Mouse (Mus musculus): ENCODE measurements around the gene Nfib. TPM values are rescaled to one million over a fixed set of nuclear protein-coding genes. Genes with fewer than 3 reads are reported as not detected.

Nfib gene
- polyA plus RNA-seq, 1 experiment from 2014 or later, result 27.3 TPM

GRCm38 (mm10) chr4:82644797-82645196 is 60.8 kb downstream of the Nfib start:
- H3K27me3 ChIP-seq, result no peaks in the 10 kb centered on the region
- no peak for DNase-seq (ENCODE audit: low read depth, low spot score)
- ChIA-PET POLR2A (no interaction called here), CTCF (interaction anchor here (0.6 to 0.9 kb wide), 2 partner anchors 10 to 71 kb away, joined by 3 read pairs; no protein-coding TSS in a partner anchor)
- TF ChIP-seq CTCF (IDR thresholded peaks at IDR 0.05), result no peak
- in situ Hi-C loops (cut with MboI; ENCODE audit: low pct_unique_long_range_greater_than_20kb), result loop anchor here (10.0 kb wide), 1 partner anchor 190 kb away; no protein-coding TSS in a partner anchor
- ATAC-seq, result no peak

GRCm38 (mm10) chr4:82643734-82644085 is 61.8 kb downstream of the Nfib start:
- CTCF ChIA-PET, result interaction anchor here (0.6 to 2.4 kb wide), 9 partner anchors 11 to 199 kb away, joined by 3 to 10 read pairs (median 3); no protein-coding TSS in a partner anchor

GRCm38 (mm10) chr4:82643022-82643733 is 62.4 kb downstream of the Nfib start:
- TF ChIP-seq CTCF (IDR thresholded peaks at IDR 0.05), result peak; percentile 55
- CTCF ChIA-PET, result interaction anchor here (0.6 to 2.4 kb wide), 9 partner anchors 12 to 199 kb away, joined by 3 to 10 read pairs (median 3); no protein-coding TSS in a partner anchor
- POLR2A ChIA-PET, result no interaction called here
- H3K27me3 ChIP-seq, result no peaks in the 10 kb centered on the region
- in situ Hi-C loops (cut with MboI; ENCODE audit: low pct_unique_long_range_greater_than_20kb), result loop anchor here (10.0 kb wide), 1 partner anchor 192 kb away; no protein-coding TSS in a partner anchor
- DNase-seq (ENCODE audit: low read depth, low spot score) (no peak), ATAC-seq (peak; percentile 55)

More at GRCm38 (mm10) chr4:82643734-82644085, 61.8 kb downstream of the Nfib start:
- no peak for TF ChIP-seq CTCF (IDR thresholded peaks at IDR 0.05)
- H3K27me3 ChIP-seq, result no peaks in the 10 kb centered on the region
- POLR2A ChIA-PET, result no interaction called here
- ATAC-seq (peak; percentile 5), DNase-seq (ENCODE audit: low read depth, low spot score) (no peak)
- in situ Hi-C loops (cut with MboI; ENCODE audit: low pct_unique_long_range_greater_than_20kb), result loop anchor here (10.0 kb wide), 1 partner anchor 191 kb away; no protein-coding TSS in a partner anchor

GRCm38 (mm10) chr4:82641066-82641680 is 64.4 kb downstream of the Nfib start:
- peak; percentile 45 for ATAC-seq
- TF ChIP-seq CTCF (IDR thresholded peaks at IDR 0.05), result no peak
- ChIA-PET POLR2A (interaction anchor here (1.3 to 1.5 kb wide), 2 partner anchors 17 to 125 kb away, joined by 3 read pairs; no protein-coding TSS in a partner anchor), CTCF (interaction anchor here (1.3 kb wide), 1 partner anchor 18 kb away, joined by 3 read pairs; no protein-coding TSS in a partner anchor)
- no peaks in the 10 kb centered on the region for H3K27me3 ChIP-seq
- DNase-seq (ENCODE audit: low read depth, low spot score), result no peak
- in situ Hi-C loops (cut with MboI; ENCODE audit: low pct_unique_long_range_greater_than_20kb), result loop anchor here (10.0 kb wide), 1 partner anchor 194 kb away; no protein-coding TSS in a partner anchor

- CTCF ChIA-PET, result interaction anchor here (1.1 kb wide), 2 partner anchors 15 to 126 kb away, joined by 4 read pairs; no protein-coding TSS in a partner anchor
- in situ Hi-C loops (cut with MboI; ENCODE audit: low pct_unique_long_range_greater_than_20kb), result loop anchor here (5.0 to 10.0 kb wide), 3 partner anchors 124 to 547 kb away; no protein-coding TSS in a partner anchor
- ATAC-seq (no peak), DNase-seq (ENCODE audit: low read depth, low spot score) (no peak)
- TF ChIP-seq CTCF (IDR thresholded peaks at IDR 0.05), result no peak
- H3K27me3 ChIP-seq, result no peaks in the 10 kb centered on the region
- POLR2A ChIA-PET, result interaction anchor here (0.8 kb wide), 1 partner anchor 23 kb away, joined by 3 read pairs; no protein-coding TSS in a partner anchor
These were observed 67.3 kb downstream of the Nfib start for GRCm38 (mm10) chr4:82638251-82638650.

GRCm38 (mm10) chr4:82637633-82638032 is 67.9 kb downstream of the Nfib start:
- ATAC-seq, result peak; percentile 54
- POLR2A ChIA-PET, result interaction anchor here (0.8 kb wide), 1 partner anchor 23 kb away, joined by 3 read pairs; no protein-coding TSS in a partner anchor
- in situ Hi-C loops (cut with MboI; ENCODE audit: low pct_unique_long_range_greater_than_20kb), result loop anchor here (5.0 to 10.0 kb wide), 3 partner anchors 125 to 547 kb away; no protein-coding TSS in a partner anchor
- H3K27me3 ChIP-seq, result no peaks in the 10 kb centered on the region
- CTCF ChIA-PET, result interaction anchor here (1.1 to 1.4 kb wide), 3 partner anchors 12 to 127 kb away, joined by 4 read pairs; no protein-coding TSS in a partner anchor
- no peak for TF ChIP-seq CTCF (IDR thresholded peaks at IDR 0.05)
- no peak for DNase-seq (ENCODE audit: low read depth, low spot score)

- no peak for DNase-seq (ENCODE audit: low read depth, low spot score)
- no peaks in the 10 kb centered on the region for H3K27me3 ChIP-seq
- in situ Hi-C loops (cut with MboI; ENCODE audit: low pct_unique_long_range_greater_than_20kb), result loop anchor here (5.0 to 10.0 kb wide), 3 partner anchors 126 to 548 kb away; no protein-coding TSS in a partner anchor
- CTCF ChIA-PET, result interaction anchor here (0.6 to 1.4 kb wide), 2 partner anchors 11 to 22 kb away, joined by 3 to 4 read pairs; no protein-coding TSS in a partner anchor
- POLR2A ChIA-PET, result interaction anchor here (0.6 kb wide), 1 partner anchor 571 kb away, joined by 3 read pairs; no protein-coding TSS in a partner anchor
- no peak for ATAC-seq
- no peak for TF ChIP-seq CTCF (IDR thresholded peaks at IDR 0.05)
These were observed 68.9 kb downstream of the Nfib start for GRCm38 (mm10) chr4:82636658-82637057.

GRCm38 (mm10) chr4:82635881-82636280 is 69.7 kb downstream of the Nfib start:
- H3K27me3 ChIP-seq, result no peaks in the 10 kb centered on the region
- no peak for ATAC-seq
- ChIA-PET POLR2A (no interaction called here), CTCF (no interaction called here)
- TF ChIP-seq CTCF (IDR thresholded peaks at IDR 0.05), result no peak
- DNase-seq (ENCODE audit: low read depth, low spot score), result no peak
- in situ Hi-C loops (cut with MboI; ENCODE audit: low pct_unique_long_range_greater_than_20kb), result loop anchor here (5.0 to 10.0 kb wide), 3 partner anchors 126 to 549 kb away; no protein-coding TSS in a partner anchor

GRCm38 (mm10) chr4:82635118-82635517 is 70.4 kb downstream of the Nfib start:
- DNase-seq (ENCODE audit: low read depth, low spot score) (no peak), ATAC-seq (no peak)
- ChIA-PET POLR2A (no interaction called here), CTCF (no interaction called here)
- TF ChIP-seq CTCF (IDR thresholded peaks at IDR 0.05), result no peak
- no peaks in the 10 kb centered on the region for H3K27me3 ChIP-seq
- in situ Hi-C loops (cut with MboI; ENCODE audit: low pct_unique_long_range_greater_than_20kb), result loop anchor here (5.0 to 10.0 kb wide), 3 partner anchors 127 to 550 kb away; no protein-coding TSS in a partner anchor

GRCm38 (mm10) chr4:82634365-82634764 is 71.2 kb downstream of the Nfib start:
- CTCF ChIA-PET, result interaction anchor here (0.9 to 1.3 kb wide), 2 partner anchors 11 to 24 kb away, joined by 3 read pairs; no protein-coding TSS in a partner anchor
- H3K27me3 ChIP-seq, result no peaks in the 10 kb centered on the region
- ATAC-seq (no peak), DNase-seq (ENCODE audit: low read depth, low spot score) (no peak)
- TF ChIP-seq CTCF (IDR thresholded peaks at IDR 0.05), result no peak
- POLR2A ChIA-PET, result no interaction called here
- in situ Hi-C loops (cut with MboI; ENCODE audit: low pct_unique_long_range_greater_than_20kb), result loop anchor here (10.0 kb wide), 2 partner anchors 300 to 550 kb away; no protein-coding TSS in a partner anchor

Data from Patski (cell line).